Mouse (Mus musculus) mouse trophoblast stem cell (cell line): Measurements from ENCODE around the gene Adgrv1.
"Not testable (repeated sequence)": the region's sequence is repeated elsewhere in the genome, so short reads cannot be mapped to it uniquely, and the experiment has no call there.

Source experiments
- in situ Hi-C, 2 experiments: fragments of 300-500 bp; cut with MseI, MboI; formaldehyde crosslinking; loops; 2 replicates in 1 of 2; 3 replicates in 1 of 2; pipeline ENCODE4 v1.15.1; 2025

Adgrv1 gene

GRCm38 (mm10) chr13:81269056-81269455, 363.9 kb downstream of the Adgrv1 start:
- in situ Hi-C loops: no loop called here

DNA sequence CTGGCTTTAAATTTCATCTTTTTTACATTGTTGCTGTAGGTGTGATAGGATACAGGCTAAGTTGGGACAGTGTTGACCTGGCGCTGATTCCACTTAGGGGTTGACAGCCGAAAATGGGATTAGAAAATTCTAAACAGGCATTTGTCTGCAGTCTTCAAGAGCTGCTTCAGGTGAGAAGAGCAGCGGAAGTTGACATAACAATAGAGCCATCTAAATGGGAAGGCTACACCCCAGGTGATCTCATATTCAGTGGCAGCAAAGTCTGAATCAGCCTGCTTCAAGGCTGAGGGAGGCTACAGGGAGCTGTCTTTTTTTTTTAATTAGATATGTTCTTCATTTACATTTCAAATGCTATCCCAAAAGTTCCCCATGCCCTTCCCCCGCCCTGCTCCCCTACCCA, 365.5 kb downstream of the Adgrv1 start:
- in situ Hi-C loops: not testable (repeated sequence)

GRCm38 (mm10) chr13:81264465-81264864, 368.5 kb downstream of the Adgrv1 start:
- in situ Hi-C loops: no loop called here

GRCm38 (mm10) chr13:81241181-81241580, 391.8 kb downstream of the Adgrv1 start:
- in situ Hi-C loops: no loop called here

DNA sequence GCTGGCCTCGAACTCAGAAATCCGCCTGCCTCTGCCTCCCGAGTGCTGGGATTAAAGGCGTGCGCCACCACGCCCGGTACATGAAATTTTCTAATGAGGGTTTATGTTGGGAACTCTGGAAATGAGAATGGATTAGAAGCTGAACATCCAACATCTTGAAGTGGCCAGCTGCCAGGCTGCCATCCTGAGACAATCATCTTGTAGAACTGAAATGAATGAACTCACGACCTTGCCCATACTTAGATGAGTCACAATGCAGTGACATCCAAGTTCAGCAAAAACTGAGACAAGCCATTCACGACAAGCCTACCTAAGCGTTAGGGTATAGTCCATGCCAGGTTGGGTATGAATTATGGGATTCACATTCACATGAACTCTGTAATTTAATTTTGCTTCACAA, 393.1 kb downstream of the Adgrv1 start:
- in situ Hi-C loops: no loop called here

- in situ Hi-C loops: no loop called here
Observed at GRCm38 (mm10) chr13:81239427-81239826, 393.5 kb downstream of the Adgrv1 start.

DNA sequence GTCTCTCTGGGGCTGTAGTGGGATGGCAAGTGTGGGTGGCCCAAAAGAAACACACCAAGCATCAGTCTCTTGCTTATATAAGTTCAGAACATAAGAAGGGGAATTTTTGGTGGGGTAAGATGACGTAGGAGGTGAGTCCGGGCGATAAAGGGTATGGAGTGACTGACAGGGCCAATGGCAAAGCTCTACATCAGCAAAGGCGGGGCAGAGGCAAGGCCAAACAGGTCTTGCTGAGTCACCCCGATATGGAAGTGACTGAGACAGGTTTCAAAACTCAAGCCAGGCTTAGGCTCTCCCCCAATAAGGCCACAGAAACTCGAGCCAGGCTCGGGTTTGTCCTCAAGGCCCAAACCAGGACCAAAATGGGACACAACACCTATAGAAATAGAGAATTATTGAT, 394.1 kb downstream of the Adgrv1 start:
- in situ Hi-C loops: no loop called here

DNA sequence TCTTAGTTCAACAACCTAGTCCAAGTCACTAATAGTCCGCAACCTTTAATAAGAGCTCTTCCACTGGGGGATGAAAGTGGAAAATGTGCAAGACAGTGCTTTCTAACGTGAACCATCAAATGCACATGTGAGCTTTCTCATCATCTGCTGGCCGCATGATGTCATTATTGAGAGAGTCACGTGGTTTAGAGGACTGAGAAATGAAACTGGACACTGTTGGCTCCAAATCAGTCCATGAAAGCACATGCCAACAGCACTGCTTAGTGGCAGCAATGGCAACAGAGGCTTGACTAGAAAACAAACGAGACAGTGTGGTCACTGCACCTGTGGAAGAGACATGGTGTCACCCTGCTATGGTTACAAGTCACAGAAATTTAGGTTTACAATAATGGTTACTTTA, 395.0 kb downstream of the Adgrv1 start:
- in situ Hi-C loops: no loop called here

GRCm38 (mm10) chr13:81236758-81237395, 396.1 kb downstream of the Adgrv1 start:
- in situ Hi-C loops: no loop called here

- in situ Hi-C loops: no loop called here
Observed at GRCm38 (mm10) chr13:81234031-81234430, 398.9 kb downstream of the Adgrv1 start.

- in situ Hi-C loops: no loop called here
Observed at GRCm38 (mm10) chr13:81232839-81233238, 400.1 kb downstream of the Adgrv1 start.

DNA sequence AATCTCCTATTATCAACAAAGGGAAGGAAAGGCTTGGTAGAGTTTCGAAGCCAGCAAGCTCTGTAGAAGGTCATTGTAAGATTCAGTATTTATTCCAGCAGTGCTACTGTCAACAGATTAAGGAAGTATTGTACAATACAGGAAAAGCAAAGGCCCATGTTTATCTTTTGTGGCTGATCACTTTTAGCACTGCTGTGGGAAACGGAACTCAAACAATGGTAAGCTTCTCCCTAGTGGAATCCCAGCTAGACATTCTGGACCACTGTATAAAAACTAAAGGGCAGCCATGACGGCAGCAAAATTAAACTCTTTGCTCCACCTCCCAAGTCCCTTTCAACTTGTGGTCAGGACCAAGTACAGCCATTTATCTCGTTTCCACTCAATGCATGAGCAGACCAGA, 402.8 kb downstream of the Adgrv1 start:
- in situ Hi-C loops: no loop called here

DNA sequence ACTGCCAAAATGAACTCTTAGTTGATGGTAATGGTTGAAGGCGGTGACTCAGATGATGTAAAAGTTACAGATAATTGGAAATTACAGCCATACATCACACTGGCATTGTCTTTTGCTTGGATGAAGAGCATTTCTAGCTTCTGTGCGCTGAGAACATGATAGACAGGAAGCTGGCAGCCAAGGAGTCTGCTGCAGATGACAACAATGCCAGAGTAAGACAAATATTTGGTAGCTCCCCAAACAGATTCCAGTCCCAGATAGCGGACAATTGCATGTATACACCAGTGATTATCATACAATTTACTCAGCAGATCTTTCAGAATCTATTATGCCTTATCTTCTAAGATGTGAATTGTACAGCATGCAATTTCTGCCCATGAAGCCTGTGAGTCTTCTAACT, 409.2 kb downstream of the Adgrv1 start:
- in situ Hi-C loops: no loop called here

DNA sequence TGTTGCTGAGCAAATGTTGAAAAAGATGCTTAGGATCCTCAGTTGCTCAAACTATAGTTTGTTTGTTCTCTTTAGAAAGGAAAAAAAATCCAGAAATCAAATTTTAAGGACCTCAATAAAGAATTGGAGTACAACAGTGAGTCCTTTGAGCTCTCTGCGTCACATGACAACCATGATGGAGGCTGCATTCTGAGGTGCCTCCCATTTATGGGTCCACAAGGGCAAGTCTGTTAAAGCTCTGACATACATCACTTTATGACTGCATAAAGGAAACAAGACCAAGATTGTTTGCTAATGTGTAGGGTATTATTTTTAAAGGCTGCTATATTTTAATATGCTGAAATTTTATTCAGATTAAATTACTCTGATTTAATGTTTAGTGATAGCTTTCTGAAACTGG, 410.6 kb downstream of the Adgrv1 start:
- in situ Hi-C loops: no loop called here

DNA sequence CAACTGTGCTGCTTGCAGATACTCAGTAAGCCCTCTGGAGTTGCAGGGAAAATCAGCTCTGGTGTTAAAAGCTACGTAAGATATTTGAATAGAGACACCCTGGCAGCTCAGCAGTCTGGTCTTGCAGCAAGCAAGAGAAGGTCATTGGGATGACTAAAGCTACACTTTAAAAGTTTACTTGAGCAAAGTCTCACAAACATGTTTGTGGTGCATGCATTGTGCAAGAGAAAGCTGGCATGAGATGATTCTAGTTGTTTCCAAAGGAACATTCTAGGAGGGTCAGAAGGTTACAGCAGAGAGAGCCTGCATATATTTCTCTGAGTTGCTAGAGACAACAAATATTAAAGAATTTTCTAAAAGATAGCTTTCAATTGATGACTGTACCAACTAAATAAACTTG, 421.5 kb downstream of the Adgrv1 start:
- in situ Hi-C loops: no loop called here

GRCm38 (mm10) chr13:81210516-81210915, 422.4 kb downstream of the Adgrv1 start:
- in situ Hi-C loops: no loop called here

GRCm38 (mm10) chr13:81209815-81210214, 423.1 kb downstream of the Adgrv1 start:
- in situ Hi-C loops: no loop called here

GRCm38 (mm10) chr13:81208106-81208613, 424.8 kb downstream of the Adgrv1 start:
- in situ Hi-C loops: no loop called here

GRCm38 (mm10) chr13:81181966-81182908, 450.7 kb downstream of the Adgrv1 start:
- in situ Hi-C loops: no loop called here

DNA sequence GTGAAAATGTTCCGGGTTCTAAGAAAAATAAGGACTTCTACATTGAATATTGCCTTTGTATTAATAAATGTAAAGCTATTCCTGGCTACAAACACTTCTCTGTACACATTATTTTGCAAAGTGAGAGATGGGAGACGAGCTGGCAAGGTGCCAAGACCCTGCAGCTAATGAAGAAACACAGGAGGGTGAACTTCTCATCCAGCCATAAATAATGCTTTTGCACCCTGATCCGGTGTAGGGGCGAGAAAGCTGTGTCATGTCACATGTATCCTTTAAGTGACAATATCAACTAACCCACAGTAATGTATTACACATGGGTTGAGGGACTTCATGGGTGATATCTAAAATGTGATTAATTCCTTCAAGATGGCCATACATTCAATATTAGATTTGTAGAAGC, 451.5 kb downstream of the Adgrv1 start:
- in situ Hi-C loops: no loop called here

- in situ Hi-C loops: no loop called here
Observed at GRCm38 (mm10) chr13:81176820-81177219, 456.1 kb downstream of the Adgrv1 start.

- in situ Hi-C loops: no loop called here
Observed at GRCm38 (mm10) chr13:81176071-81176470, 456.9 kb downstream of the Adgrv1 start.

GRCm38 (mm10) chr13:81171115-81171514, 461.8 kb downstream of the Adgrv1 start:
- in situ Hi-C loops: no loop called here
